Mouse (Mus musculus) cerebellum, adult 18-20 months (tissue): ENCODE data around the gene Maz.

Experiments
- DNase-seq, 2 experiments: peaks; one replicate each; pipeline ENCODE4 v3.0.0; 2021

Gene Maz

DNA sequence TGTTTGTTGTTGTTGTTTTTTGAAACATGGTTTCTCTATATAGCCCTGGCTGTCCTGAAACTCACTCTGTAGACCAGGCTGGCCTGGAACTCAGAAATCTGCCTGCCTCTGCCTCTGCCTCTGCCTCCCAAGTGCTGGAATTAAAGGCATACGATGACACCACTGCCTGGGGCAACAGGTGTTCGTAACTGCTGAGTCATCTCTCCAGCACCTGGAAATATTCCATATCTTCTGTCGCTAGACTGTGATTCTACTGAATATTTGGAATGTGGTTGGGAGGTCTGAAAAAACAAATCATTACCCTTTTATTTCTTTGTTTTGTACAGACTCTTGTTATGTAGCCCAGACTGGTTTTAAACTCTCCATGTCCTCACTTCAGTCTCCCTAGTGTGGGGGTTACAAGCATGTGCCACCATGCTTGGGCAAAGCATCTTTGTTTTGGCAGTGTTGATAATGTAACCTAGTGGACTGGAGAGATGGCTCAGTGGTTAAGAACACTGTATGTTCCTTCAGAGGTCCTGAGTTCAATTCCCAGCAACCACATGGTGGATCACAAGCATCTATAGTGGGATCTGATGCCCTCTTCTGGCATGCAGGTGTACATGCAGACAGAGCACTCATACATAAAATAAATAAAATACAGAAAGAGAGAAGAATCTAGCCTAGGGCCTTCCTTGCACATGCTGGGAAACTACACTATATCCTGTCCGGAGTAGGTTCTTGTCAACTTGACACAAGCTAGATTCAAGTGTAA lies 22.5 kb downstream of the Maz start:
- no peak for DNase-seq

- DNase-seq = no peak
Measured at GRCm38 (mm10) chr7:127003620-127004019, 23.2 kb downstream of the Maz start.

DNA sequence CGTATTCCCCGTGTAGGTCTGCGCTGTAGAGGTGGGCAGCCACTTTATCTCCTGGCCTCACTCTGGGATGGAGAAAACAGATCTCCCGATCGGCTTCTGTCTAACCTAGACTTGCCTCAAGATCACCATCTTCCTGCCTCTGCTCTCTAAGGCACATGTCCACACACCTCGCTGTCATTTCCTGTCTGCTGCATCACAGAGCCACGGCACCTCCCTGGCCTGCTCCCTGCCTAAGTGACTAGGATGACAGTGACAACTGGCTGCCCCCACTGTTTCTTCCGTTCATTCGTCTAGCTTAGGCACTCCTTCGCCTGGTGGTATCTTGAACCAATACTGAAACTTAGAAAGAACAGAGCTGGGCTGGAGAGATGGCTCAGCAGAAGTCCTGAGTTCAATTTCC lies 27.3 kb downstream of the Maz start:
- DNase-seq = no peak

DNA sequence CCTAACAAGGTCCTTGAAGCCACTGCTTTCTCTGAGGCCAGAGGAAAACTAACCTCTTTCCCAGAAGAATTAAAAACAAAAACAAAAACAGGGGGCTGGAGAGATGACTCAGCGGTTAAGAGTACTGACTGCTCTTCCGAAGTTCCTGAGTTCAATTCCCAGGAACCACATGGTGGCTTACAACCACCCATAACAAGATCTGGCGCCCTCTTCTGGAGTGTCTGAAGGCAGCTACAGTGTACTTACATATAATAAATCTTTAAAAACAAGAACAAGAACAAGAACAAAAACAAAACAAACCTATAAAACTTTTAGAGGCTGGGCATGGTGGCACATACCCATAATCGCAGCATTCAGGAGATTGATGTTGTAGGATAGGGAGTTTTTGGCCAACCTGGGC lies 30.4 kb downstream of the Maz start:
- no peak for DNase-seq

DNA sequence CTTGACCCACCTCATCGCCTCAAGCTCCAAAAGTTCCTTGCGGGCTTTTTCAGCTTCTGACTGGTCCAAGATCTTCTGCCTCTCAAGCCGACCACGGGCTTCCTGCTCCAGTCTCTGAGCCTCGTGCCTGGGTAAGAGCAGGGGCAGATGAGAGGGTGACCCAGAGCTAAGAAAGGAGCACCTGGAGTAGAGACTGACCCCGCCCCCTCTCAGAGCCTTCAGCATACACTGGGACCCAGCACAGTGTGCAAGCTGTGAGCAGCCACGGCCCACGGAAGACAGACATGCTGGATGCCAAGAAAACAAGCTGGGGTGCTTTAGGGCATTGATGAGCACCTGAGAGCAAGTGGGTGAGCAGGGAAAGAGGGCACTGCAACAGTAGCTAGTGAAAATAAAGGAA lies 38.0 kb downstream of the Maz start:
- DNase-seq = no peak

GRCm38 (mm10) chr7:126986319-126986718 lies 40.5 kb downstream of the Maz start:
- DNase-seq = peak; percentile 85 to 88

DNA sequence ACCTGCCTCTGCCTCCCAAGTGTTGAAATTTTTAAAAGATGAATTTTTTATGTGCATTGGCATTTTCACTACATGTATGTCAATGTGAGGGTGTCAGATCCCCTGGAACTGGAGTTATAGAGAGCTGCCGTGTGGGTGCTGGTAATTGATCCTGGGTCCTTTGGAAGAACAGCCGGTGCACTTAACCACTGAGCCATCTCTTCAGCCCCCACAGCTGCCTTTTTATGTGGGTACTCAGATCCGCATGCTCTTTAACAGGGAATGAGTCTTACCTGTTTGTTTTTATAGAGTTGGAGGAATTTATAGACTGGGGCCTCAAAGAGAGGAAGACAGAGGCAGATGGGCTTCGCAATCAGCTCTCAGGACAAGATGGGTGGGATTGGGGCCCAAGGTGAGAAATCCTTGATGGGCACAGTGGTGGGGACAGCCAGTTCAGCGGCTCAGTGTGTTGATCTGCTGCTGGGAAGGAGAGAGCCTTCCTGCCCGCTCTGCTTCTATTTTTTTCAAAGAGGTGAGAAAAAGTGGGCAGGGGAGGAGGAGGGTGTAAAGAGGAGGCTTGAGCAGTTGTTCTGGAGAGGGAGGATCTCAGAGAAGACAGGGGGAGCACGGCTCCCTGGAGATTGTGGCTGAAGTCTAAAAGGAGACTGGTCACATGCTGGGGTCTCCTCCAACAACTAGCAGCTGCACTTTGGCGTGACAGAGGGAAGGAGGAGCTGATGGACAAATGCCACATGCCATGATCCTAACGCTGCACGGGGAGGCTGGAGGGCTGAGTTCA lies 42.0 kb downstream of the Maz start:
- DNase-seq = no peak

GRCm38 (mm10) chr7:126983113-126983512 lies 43.7 kb downstream of the Maz start:
- no peak for DNase-seq

- DNase-seq = no peak
Measured at GRCm38 (mm10) chr7:126982054-126982453, 44.8 kb downstream of the Maz start.

DNA sequence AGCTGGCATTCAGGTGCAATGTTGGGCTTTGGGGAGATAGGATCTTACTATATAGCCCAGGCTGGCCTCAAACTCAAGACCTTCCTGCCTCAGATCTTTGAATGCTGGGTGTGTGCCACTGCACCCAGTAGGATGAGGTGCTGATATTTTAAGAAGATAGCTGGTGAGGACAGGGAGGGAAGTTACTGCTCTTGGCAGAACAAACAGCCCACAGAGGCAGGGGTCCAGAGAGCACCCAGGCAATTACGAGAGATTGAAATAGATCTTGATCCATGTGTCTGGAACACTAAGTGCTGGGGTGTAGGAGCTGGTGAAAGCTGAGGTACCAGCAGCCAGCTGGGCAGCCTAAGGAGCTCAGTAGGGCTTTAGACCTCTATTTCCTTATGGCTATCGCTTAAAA lies 45.2 kb downstream of the Maz start:
- DNase-seq = no peak

DNA sequence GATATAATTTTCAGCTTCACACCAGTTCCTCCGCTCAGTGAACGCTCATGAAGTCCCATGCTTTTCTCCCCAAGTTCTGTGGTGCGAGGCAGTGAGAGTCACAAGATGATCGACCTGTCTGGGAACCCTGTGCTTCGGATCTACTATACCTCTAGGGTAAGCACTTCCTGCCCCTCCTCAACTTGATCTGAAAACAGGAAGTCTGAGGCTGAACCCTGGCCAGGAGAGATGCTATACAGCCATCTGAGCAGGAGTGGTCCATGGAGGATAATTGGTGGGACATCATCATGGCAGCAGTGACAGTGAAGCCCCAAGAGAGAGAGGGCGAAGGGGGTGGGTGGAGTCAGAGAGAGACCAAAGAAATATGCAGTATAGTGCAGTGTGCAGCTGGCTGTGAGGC lies 48.0 kb downstream of the Maz start:
- no peak for DNase-seq

DNA sequence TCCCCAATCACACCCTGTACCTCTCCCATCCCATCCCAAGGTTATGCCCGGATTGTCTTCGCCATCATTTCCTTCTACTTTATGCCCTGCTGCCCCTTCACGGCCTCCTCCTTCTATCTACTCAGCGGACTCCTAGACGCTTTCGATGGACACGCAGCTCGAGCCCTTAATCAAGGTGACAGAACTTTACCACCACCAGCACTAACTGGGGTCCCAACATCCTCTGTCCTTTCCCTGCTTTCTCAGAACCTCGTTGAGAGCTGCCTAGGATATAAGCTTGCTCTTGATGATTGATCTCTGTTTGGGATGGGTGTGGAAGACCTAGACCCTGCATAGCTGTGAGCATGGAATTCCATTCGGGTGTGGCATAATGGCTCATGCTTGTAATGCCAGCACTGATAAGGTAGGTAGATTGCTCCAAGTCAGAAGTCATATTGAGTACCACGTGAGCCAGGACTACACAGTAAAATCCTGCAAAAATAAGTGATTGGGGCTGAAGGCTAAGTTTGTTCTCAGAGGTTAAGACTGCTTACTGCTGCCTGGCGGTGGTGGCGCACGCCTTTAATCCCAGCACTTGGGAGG lies 49.9 kb downstream of the Maz start:
- DNase-seq = no peak

DNA sequence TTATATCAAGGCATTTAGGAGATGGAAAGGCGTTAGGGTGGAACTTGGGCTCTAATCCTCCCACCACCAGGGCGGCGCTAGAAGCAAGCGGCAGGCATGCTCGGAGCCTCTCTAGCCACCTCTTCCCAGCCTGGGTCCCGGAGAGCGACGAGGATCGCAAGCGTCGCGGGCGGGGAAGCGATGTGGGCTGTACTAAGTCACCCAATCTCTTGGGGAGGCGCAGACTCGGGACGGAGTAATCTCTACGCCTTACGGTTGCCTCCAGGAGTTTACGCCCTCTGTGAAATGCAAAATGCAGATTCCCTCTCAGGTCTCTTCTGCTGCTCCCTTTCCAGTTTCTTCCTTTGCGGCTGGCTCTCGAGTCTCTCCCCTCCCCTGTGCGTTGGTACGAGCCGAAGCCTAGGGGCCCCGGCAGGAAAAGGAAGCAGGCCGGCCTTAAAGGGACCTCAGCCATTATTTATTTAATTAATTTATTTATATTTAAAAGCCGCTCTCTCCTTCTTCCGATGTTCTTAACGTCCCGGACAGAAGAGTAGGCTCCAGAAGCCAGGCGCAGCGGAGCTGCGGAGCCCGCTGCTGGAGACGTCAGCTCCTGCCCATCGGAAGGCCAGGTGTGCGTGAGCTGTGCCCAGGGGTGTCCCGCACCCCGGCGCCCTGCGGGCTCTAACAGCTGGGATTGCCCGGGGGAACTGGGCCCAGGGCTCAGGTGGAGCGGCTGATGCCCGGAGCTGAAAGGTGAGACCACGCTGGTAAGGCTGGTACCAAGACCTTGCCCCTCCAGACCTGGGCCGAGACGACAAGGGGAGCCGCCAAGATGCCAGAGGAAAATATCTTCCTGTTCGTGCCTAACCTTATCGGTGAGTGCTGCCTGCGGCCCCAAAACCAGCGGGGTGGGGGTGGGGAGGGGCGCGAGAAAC lies 50.6 kb downstream of the Maz start, which contains the start of gene Cdiptos:
Gene Cdiptos (minus strand): TSS at position 149 of the 917 bp plus-strand sequence.
- DNase-seq = peak; percentile 96 to 98

DNA sequence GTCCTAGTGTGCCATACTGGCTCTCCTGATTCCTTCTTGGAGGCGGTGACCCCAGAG lies 51.1 kb downstream of the Maz start, which contains the start of gene Cdipt:
Gene Cdipt (plus strand): TSS at position 22 of the 57 bp plus-strand sequence.
- no peak for DNase-seq

DNA sequence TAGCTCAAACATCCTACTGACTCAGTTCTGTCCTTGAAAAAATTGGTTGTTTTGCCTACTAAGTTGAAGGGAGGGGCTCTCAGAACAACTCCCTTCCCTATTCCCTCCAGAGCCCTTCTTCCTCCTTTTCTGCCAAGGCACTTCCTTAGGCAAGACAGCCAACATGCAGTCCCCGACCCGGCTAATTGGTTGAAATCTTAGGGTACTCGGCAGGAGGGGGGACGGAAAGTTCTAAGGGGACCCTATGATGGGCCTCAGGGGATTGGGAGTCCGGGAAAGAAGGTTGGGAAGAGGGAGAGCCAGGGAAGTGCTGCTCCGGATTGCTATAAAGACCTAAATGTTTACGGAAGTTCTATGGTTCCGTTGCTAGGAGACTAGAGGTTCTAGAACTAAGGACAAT lies 51.3 kb downstream of the Maz start:
- no peak for DNase-seq
